Mouse (Mus musculus) splenic B cell, adult 2 months (primary cell): ENCODE data around the gene Ywhag.

Source experiments
- DNase-seq: peaks from one replicate; pipeline ENCODE4 v3.0.0-alpha.2; 2011; ENCODE audit warnings: low read depth, low spot score
- H3K27me3 ChIP-seq: 2 replicates; pipeline ENCODE4 v1.6.1; 2012; ENCODE audit warnings: mild to moderate bottlenecking, low read length, moderate library complexity, mixed read lengths; ENCODE audit not compliant: control insufficient read depth, poor library complexity, insufficient read depth, severe bottlenecking
- H3K36me3 ChIP-seq: 2 replicates; pipeline ENCODE4 v1.6.1; 2012; ENCODE audit warnings: mild to moderate bottlenecking, low read length, moderate library complexity, mixed read lengths; ENCODE audit not compliant: control insufficient read depth, poor library complexity, insufficient read depth, severe bottlenecking

The Ywhag gene

DNA sequence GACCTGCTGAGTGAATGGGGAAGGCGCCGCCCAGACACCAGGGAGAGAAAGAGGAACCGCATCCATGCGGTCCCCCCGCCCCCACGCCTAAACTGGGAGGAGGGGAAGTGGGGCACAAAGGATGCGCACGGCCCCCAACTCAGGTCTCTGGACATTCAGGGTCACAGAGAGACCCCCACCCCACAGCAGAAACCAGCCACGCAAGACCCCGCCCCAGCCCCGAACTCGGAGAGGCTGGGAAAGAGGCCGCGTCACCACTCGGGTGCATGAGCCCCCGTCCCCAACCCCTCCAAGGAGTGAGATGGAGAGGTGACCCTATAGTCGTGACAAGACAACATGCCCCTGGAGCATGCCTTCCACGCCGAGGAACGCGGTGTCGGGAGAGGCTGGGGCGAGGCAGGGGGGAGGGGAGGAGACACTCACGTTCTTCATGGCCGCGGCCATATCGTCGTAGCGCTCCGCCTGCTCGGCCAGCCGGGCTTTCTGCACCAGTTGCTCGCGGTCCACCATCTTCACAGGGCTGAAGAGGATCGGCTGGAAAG lies 445 bp downstream of the Ywhag start:
- Histone ChIP-seq H3K27me3 (no peaks in the 10 kb centered on the region), H3K36me3 (peaks cover 3% of the 10 kb centered on the region; the same call in 1 of the 2 replicates)
- peak; percentile 71 for DNase-seq

DNA sequence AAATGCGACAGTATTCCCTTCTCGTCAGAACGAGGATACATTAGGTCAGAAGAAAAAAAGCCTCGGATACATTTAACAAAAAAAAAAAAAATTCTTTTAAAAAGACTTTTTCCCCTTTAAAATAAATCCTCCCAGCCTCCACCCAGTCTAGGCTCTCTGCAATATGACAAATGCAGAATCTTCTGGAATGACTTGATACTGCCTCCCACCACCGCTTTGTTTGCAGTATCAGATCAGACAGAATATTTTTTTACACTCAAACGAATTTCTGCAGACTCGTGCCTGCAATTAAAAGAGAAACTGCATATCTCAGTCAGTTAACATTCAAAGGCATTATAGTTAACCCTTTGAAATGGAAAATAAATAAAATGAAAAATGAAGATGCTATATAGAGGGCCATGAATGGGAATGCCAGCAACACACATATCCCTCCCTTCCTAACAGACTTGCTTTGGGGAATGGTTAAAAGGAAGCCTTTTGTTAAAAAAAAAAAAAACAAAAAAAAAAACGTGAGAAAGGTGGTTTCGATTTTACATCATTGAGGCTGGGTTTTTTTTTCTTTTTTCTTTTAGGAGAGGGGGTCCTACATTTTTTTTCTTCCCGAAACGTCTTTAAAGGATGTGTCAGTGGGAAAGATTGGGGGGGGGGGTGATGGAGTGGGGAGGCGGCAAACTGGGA lies 1.1 kb downstream of the Ywhag start:
- DNase-seq, result no peak
- peaks cover 5% of the 10 kb centered on the region; the same call in 1 of the 2 replicates for H3K36me3 ChIP-seq

DNA sequence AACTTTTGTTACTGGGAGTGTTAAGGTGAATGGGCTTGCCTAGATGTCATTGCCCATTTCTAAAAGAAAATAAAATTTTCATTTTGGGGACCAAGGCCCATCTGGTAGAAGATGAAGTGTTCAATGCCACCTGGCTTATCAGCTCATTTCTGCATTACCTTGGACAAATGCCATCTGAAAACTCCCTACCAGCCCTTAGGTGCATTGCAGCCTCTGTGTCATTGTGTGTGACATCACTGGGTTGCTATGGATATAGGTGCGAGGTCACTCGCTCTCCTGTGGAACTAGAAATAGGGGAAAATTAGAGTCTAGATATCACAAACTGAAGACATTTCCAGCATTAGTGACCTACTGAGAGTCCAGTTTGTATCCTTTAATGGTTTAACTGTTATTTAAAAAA lies 2.1 kb downstream of the Ywhag start:
- Histone ChIP-seq H3K36me3 (peaks cover 5% of the 10 kb centered on the region; the same call in 1 of the 2 replicates), H3K27me3 (no peaks in the 10 kb centered on the region)
- peak; percentile 38 for DNase-seq

More for the DNA sequence above, 1.1 kb downstream of the Ywhag start:
- no peaks in the 10 kb centered on the region for H3K27me3 ChIP-seq

DNA sequence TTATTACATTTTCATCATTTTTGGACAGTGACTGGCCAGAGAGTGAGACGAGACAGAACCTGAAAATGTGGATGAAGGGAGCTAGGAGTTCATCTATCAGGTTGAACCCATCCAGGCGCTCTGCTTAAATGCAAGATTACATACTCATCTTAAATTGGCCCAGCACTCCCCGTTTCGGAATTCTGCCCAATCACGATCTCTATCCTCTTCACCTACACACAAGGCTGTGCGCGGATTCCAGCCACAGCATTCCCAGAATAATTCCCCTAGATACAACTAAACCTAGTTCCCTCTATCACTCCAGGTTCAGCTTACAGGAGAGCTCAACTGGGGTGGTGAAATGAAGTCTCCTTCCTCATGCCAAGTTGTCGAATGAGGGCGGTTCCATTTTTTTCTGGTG lies 2.9 kb downstream of the Ywhag start:
- no peaks in the 10 kb centered on the region for H3K27me3 ChIP-seq
- H3K36me3 ChIP-seq, result peaks cover 5% of the 10 kb centered on the region; the same call in 1 of the 2 replicates
- no peak for DNase-seq

DNA sequence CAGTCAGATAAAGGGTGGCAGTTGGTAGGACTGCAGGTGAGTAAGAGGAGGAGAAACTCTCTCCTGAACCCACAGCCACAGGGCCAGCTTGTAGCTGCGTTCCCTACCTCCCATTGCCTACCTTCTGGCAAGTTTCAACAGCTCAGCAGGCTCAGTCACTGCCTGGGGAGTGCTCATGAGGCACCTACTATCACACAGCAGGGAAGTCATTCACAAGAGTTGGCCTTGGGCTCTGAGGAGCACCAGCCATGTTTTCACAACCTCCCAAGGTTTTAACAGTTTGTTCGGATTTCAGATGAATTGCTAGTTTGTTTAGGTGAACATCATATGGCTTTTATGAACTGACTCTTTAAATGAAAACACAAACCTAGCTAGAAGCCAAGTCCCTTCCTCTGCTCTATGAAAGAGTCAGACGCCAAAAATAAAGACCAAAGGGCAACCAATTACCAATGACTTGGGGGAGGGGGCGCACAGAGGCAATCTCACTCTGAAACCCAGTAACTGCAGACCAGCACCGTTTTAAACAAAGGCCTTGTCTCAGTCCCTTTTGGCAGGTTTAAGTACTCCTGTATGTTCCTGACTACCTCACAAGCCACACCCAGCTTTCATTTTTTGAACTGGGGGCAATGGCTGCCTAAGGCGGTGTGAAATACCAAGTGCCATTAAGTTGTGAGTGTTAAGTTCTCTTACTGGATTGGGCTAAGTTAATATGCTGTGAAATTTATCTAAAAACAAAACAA lies 4.6 kb downstream of the Ywhag start:
- Histone ChIP-seq H3K36me3 (peaks cover 5% of the 10 kb centered on the region; the same call in 1 of the 2 replicates), H3K27me3 (no peaks in the 10 kb centered on the region)
- no peak for DNase-seq

DNA sequence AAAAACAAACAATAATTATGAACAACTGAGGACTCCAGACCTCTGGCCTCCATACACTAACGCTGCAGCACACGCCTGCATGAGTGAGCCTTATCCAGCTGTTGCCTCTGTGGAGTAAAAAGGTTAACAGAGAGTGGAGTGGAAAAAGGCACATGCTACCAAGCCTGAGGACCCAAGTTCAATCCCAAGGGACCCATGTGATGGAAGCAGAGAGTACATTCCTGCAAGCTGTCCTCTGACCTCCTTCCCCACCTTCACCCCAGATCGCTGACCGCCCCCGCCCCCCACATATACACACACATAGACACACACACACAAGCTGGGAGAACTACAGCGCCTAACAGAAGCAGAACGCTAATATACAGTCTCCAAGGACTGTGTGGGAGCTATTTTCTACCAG lies 10.5 kb downstream of the Ywhag start:
- Histone ChIP-seq H3K36me3 (peaks cover 8% of the 10 kb centered on the region; the same call in 1 of the 2 replicates), H3K27me3 (no peaks in the 10 kb centered on the region)
- no peak for DNase-seq

DNA sequence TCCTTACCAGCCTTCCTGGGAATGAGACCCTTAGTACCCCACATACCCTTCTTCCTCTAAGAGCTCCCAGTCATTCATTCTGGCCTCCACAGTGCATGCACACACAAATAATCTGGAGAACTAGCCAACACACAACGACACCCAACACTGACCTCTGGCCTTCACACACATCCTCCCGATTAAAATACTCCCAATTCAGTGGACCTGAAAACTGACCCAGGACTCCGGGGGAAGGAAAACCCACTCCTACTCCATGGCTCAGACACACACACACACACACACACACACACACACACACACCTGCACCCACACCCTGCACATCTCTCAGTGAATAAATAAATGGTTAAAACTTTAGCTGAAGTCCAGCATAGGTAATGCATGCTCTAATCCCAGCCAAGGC lies 14.5 kb downstream of the Ywhag start:
- no peaks in the 10 kb centered on the region for H3K27me3 ChIP-seq
- no peak for DNase-seq
- H3K36me3 ChIP-seq, result peaks cover 7% of the 10 kb centered on the region; the same call in 1 of the 2 replicates

DNA sequence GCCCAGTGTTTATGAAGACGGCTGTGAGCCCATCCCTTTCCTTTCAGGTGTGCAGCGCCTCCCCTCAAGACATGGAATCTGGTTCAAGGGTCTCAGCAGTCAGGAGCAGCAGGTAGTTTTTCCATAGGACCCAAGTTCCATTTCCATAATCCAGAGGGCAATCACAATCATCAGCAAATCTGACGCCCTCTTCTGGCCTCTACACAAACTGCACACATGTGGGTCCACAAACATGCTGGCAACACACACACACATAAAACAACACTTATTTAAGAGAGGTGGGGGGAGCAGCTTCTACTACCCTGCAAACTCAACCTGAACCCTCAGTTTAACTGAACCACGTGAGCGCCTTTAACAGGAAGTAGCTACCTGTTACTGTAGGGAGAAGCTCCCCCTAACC lies 15.8 kb downstream of the Ywhag start:
- Histone ChIP-seq H3K36me3 (peaks cover 7% of the 10 kb centered on the region; the same call in 1 of the 2 replicates), H3K27me3 (no peaks in the 10 kb centered on the region)
- DNase-seq, result no peak

DNA sequence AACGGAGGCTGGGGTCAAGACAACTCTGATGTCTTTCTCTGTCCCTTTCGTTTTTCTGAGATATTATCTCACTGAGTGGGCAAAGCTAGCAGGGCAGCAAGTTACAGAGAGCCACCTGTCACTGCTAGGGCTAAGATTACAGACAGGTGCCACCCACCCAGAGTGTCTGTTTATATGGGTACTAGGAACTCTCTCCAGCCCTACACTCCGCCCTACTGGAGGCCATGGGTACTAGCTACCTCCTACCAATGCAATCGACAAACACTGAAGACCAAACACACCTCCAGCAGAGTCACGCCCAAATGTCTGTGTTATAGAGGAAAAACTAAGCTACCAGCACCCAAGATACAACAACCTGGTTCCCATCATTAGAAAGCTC lies 16.4 kb downstream of the Ywhag start:
- peaks cover 7% of the 10 kb centered on the region; the same call in 1 of the 2 replicates for H3K36me3 ChIP-seq
- no peak for DNase-seq
- no peaks in the 10 kb centered on the region for H3K27me3 ChIP-seq

DNA sequence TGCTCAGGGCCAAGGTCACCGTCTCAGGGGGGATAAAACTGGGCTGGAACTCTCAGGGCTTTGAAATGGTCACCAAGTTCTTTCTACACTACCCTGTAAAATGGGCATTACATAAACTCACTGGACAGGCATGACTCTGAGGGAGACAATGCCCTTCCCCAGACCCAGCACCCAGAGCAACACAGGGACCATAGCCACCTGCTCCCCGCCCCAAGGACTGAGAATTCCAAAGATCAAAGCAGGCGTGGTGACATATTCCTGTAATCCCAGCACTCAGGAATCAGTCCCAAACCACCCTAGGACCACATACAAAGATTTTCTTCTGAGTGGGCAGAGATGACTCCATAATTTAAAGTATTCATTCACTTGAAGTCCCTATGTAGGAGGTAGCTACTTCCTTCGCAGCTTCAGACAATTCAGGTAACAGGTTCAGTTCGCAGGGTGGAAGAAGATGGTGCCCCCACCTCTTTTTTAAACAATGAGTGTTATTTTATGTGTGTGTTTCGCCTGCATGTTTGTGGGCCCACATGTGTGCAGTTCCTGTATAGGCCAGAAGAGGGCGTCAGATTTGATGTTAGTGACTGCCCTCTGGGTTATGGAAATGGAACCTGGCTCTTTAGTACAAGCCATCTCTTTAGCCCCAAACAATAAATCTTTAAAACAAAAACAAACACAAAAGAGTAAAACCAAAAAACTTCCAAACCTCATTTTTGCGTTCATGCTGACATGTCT lies 16.9 kb downstream of the Ywhag start:
- Histone ChIP-seq H3K36me3 (peaks cover 6% of the 10 kb centered on the region; the same call in 1 of the 2 replicates), H3K27me3 (no peaks in the 10 kb centered on the region)
- peak; percentile 36 for DNase-seq

DNA sequence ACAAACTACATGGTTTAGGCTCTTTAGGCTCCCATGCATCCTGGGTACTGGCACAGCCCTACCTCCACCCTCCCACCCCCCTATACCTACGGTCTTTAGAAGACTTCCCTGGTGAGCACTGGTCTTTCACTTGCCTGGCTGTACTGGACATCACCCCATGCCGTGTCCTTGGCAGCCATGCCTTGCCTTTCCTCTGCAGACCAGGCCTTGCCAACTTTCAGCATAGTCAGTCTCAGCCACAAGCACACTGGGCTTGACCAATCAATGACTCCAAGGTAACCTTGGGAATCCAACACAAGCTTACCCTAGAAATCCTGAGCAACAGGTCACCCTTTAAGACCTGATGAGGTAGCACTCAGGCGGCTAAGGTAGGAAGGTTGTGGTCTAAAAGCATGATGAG lies 17.8 kb downstream of the Ywhag start:
- Histone ChIP-seq H3K36me3 (peaks cover 3% of the 10 kb centered on the region; the same call in 1 of the 2 replicates), H3K27me3 (no peaks in the 10 kb centered on the region)
- DNase-seq, result no peak

DNA sequence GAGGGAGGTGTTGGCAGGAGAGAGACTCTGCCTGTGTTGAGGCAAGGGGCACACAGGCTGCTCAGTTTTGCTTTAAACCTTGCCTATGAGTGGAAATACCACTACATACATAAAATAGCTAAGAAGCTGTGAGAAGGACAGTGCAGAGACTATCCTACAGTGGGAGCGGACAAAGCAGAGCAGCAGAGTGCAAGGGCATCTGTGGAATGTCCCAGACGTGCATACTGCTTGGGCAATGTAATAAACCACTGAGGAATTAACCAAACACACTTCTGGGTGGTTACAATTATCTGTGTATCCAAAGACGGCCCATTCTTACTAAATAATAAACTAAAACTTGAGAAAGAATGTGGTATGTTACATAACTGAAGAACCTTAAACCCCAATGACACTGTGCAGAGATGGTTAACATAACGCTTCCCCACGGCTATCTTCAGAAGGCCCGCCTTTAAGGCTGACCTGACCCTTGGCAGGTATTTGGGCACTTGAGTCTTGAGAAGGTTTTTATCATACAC lies 18.3 kb downstream of the Ywhag start:
- Histone ChIP-seq H3K36me3 (peaks cover 3% of the 10 kb centered on the region; the same call in 1 of the 2 replicates), H3K27me3 (no peaks in the 10 kb centered on the region)
- DNase-seq, result no peak

DNA sequence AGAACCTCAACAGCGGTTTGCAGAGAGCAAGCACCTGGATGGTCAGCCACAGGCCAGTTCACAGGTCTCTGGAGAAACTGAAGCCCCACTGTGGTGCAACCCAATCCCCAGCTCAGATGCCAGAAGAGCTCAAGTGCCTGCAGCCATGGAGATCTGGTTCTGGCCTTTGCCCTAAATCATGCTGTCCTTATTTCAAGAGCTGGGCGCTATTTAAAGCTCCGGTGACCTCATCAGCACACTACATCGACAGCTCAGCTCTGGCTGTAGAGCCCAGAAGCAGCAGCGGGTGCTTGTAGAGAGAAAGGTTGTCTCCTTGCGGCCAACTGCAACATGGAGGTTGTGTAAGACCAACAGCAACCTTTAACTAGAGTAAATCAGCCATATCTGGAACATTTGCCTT lies 20.3 kb downstream of the Ywhag start:
- H3K36me3 ChIP-seq, result peaks cover 12% of the 10 kb centered on the region
- H3K27me3 ChIP-seq, result no peaks in the 10 kb centered on the region
- DNase-seq, result no peak

DNA sequence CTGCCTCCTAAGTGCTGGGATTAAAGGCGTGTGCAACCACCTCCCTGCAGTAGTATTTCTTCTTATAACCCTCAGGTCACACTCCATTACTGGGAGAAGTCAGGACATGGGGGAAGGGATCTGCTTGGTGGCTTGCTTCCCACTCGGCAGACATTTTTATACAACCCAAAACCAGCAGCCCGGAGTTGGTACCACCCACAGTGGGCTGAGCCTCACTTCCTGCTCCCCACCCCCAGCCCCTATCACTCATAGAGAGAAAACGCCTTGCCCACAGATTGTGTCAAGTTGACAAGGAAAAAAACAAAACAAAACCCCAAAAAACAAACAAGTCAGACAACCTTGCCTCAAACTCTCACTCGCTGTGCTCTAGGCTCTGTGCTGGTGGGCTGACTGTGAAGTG lies 21.2 kb downstream of the Ywhag start:
- H3K36me3 ChIP-seq, result peaks cover 13% of the 10 kb centered on the region
- DNase-seq, result no peak
- no peaks in the 10 kb centered on the region for H3K27me3 ChIP-seq
